Mouse (Mus musculus): ENCODE data around the gene Ccnd2.

GRCm38 (mm10) chr6:127152106-127152951 is at the start of gene Ccnd2:
- TF ChIP-seq CTCF (IDR thresholded peaks at IDR 0.05; ENCODE audit: low read depth) (no peak), EP300 (optimal IDR thresholded peaks at IDR 0.05) (no peak)
